Mouse (Mus musculus): ENCODE measurements around the gene Neb. TPM values are rescaled to one million over a fixed set of nuclear protein-coding genes. Genes with fewer than 3 reads are reported as not detected.
A peak's percentile ranks its signal among the peaks of the same experiment; 100 is the strongest.

Gene Neb
- polyA plus RNA-seq, 1 experiment: 0.07 TPM

GRCm38 (mm10) chr2:52378848-52379261 is 581 bp upstream of the Neb start:
- peaks cover 4% of the 10 kb centered on the region; the same call in 1 of the 2 replicates for H3K9me3 ChIP-seq
- TF ChIP-seq GATA1 (IDR thresholded peaks at IDR 0.05; ENCODE audit: borderline replicate concordance, low read length) (no peak), FLI1 (IDR thresholded peaks at IDR 0.05; ENCODE audit: low read length) (no peak)
- no peaks in the 10 kb centered on the region for H3K36me3 ChIP-seq (replicated peaks; ENCODE audit: low read length)
- peaks cover 11% of the 10 kb centered on the region for H3K4me1 ChIP-seq
- peaks cover 12% of the 10 kb centered on the region for H3K27me3 ChIP-seq (replicated peaks)
- H3K4me3 ChIP-seq (replicated peaks): peak overlapping the region; percentile 82

- H3K9me3 ChIP-seq: peaks cover 4% of the 10 kb centered on the region; the same call in 1 of the 2 replicates
- H3K4me3 ChIP-seq (replicated peaks): peak overlapping the region; percentile 82
- H3K36me3 ChIP-seq (replicated peaks; ENCODE audit: low read length): no peaks in the 10 kb centered on the region
- TF ChIP-seq GATA1 (IDR thresholded peaks at IDR 0.05; ENCODE audit: borderline replicate concordance, low read length) (no peak), FLI1 (IDR thresholded peaks at IDR 0.05; ENCODE audit: low read length) (no peak)
- peaks cover 16% of the 10 kb centered on the region for H3K4me1 ChIP-seq
- H3K27me3 ChIP-seq (replicated peaks): peaks cover 12% of the 10 kb centered on the region
Measured at GRCm38 (mm10) chr2:52377706-52378447, 397 bp downstream of the Neb start.

DNA sequence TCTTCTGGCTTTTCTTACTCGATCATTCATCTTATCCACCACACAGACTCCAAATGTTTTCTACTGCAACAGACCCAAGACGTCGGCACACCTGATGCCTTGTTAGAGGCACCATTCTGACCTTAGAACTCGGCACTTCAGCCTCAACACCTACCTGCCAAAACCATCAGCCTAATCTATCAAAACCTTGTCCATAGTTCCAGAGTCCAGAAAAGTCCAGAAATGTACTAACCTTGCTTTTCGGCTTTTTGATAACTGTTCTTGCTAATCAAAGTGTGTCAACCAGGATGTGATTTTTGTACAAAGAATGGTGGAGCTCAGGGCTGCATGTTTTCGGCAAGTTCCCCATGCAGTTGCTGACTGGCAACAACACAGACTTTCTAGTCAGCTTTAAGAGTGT is 3.6 kb downstream of the Neb start:
- Histone ChIP-seq H3K4me3 (replicated peaks) (no peak overlapping the region), H3K9me3 (peaks cover 4% of the 10 kb centered on the region; the same call in 1 of the 2 replicates), H3K27me3 (replicated peaks) (peaks cover 20% of the 10 kb centered on the region), H3K4me1 (peaks cover 27% of the 10 kb centered on the region), H3K36me3 (replicated peaks; ENCODE audit: low read length) (no peaks in the 10 kb centered on the region)
- no peak for TF ChIP-seq FLI1 (IDR thresholded peaks at IDR 0.05; ENCODE audit: low read length)
- no peak for TF ChIP-seq GATA1 (IDR thresholded peaks at IDR 0.05; ENCODE audit: borderline replicate concordance, low read length)

- H3K4me3 ChIP-seq (replicated peaks): no peak overlapping the region
- peaks cover 27% of the 10 kb centered on the region for H3K27me3 ChIP-seq (replicated peaks)
- H3K36me3 ChIP-seq (replicated peaks; ENCODE audit: low read length): no peaks in the 10 kb centered on the region
- H3K9me3 ChIP-seq: no peaks in the 10 kb centered on the region
- TF ChIP-seq GATA1 (IDR thresholded peaks at IDR 0.05; ENCODE audit: borderline replicate concordance, low read length): no peak
- no peak for TF ChIP-seq FLI1 (IDR thresholded peaks at IDR 0.05; ENCODE audit: low read length)
- H3K4me1 ChIP-seq: peaks cover 22% of the 10 kb centered on the region
Measured at GRCm38 (mm10) chr2:52372480-52372879, 5.8 kb downstream of the Neb start.

- Histone ChIP-seq H3K36me3 (replicated peaks; ENCODE audit: low read length) (no peaks in the 10 kb centered on the region), H3K27me3 (replicated peaks) (peaks cover 31% of the 10 kb centered on the region), H3K4me1 (peaks cover 22% of the 10 kb centered on the region), H3K9me3 (no peaks in the 10 kb centered on the region), H3K4me3 (replicated peaks) (peak overlapping the region; percentile 42)
- no peak for TF ChIP-seq GATA1 (IDR thresholded peaks at IDR 0.05; ENCODE audit: borderline replicate concordance, low read length)
- TF ChIP-seq FLI1 (IDR thresholded peaks at IDR 0.05; ENCODE audit: low read length): no peak
Measured at GRCm38 (mm10) chr2:52372080-52372479, 6.2 kb downstream of the Neb start.

DNA sequence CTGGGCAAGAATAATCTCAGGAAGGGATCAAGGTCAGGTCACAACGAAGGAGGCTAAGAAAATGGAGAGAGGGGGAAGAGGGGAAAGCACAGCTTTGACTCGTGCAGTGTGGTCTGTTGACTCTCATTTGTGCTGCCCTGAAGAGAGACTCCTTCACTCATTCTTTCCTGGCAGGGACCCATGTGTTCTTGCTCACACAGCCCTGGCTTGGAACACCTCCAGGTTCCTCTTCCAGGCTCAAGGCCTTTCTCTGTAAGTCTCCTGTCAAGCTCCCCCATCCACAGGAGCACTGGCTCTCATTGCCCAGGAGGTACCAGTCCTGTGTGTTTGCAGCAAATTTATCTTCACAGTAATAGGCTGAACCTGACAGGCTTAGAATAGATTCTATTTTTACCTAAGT is 7.2 kb downstream of the Neb start:
- H3K4me3 ChIP-seq (replicated peaks): no peak overlapping the region
- TF ChIP-seq FLI1 (IDR thresholded peaks at IDR 0.05; ENCODE audit: low read length) (no peak), GATA1 (IDR thresholded peaks at IDR 0.05; ENCODE audit: borderline replicate concordance, low read length) (no peak)
- no peaks in the 10 kb centered on the region for H3K36me3 ChIP-seq (replicated peaks; ENCODE audit: low read length)
- H3K27me3 ChIP-seq (replicated peaks): peaks cover 38% of the 10 kb centered on the region
- H3K9me3 ChIP-seq: no peaks in the 10 kb centered on the region
- H3K4me1 ChIP-seq: peaks cover 22% of the 10 kb centered on the region

GRCm38 (mm10) chr2:52369622-52370021 is 8.7 kb downstream of the Neb start:
- H3K36me3 ChIP-seq (replicated peaks; ENCODE audit: low read length): no peaks in the 10 kb centered on the region
- TF ChIP-seq FLI1 (IDR thresholded peaks at IDR 0.05; ENCODE audit: low read length): no peak
- TF ChIP-seq GATA1 (IDR thresholded peaks at IDR 0.05; ENCODE audit: borderline replicate concordance, low read length): no peak
- peaks cover 41% of the 10 kb centered on the region for H3K27me3 ChIP-seq (replicated peaks)
- H3K4me1 ChIP-seq: peaks cover 19% of the 10 kb centered on the region
- no peaks in the 10 kb centered on the region for H3K9me3 ChIP-seq
- no peak overlapping the region for H3K4me3 ChIP-seq (replicated peaks)

GRCm38 (mm10) chr2:52367665-52368064 is 10.6 kb downstream of the Neb start:
- TF ChIP-seq FLI1 (IDR thresholded peaks at IDR 0.05; ENCODE audit: low read length): no peak
- TF ChIP-seq GATA1 (IDR thresholded peaks at IDR 0.05; ENCODE audit: borderline replicate concordance, low read length): no peak
- Histone ChIP-seq H3K4me1 (peaks cover 11% of the 10 kb centered on the region), H3K27me3 (replicated peaks) (peaks cover 50% of the 10 kb centered on the region), H3K4me3 (replicated peaks) (peak overlapping the region; percentile 8), H3K36me3 (replicated peaks; ENCODE audit: low read length) (no peaks in the 10 kb centered on the region), H3K9me3 (no peaks in the 10 kb centered on the region)

GRCm38 (mm10) chr2:52367248-52367647 is 11.0 kb downstream of the Neb start:
- Histone ChIP-seq H3K27me3 (replicated peaks) (peaks cover 51% of the 10 kb centered on the region), H3K36me3 (replicated peaks; ENCODE audit: low read length) (no peaks in the 10 kb centered on the region), H3K4me1 (peaks cover 7% of the 10 kb centered on the region), H3K9me3 (no peaks in the 10 kb centered on the region), H3K4me3 (replicated peaks) (no peak overlapping the region)
- no peak for TF ChIP-seq FLI1 (IDR thresholded peaks at IDR 0.05; ENCODE audit: low read length)
- no peak for TF ChIP-seq GATA1 (IDR thresholded peaks at IDR 0.05; ENCODE audit: borderline replicate concordance, low read length)

GRCm38 (mm10) chr2:52361086-52361485 is 17.2 kb downstream of the Neb start:
- Histone ChIP-seq H3K9me3 (no peaks in the 10 kb centered on the region), H3K36me3 (replicated peaks; ENCODE audit: low read length) (no peaks in the 10 kb centered on the region), H3K27me3 (replicated peaks) (peaks cover 31% of the 10 kb centered on the region), H3K4me1 (peaks cover 6% of the 10 kb centered on the region; the same call in 1 of the 2 replicates), H3K4me3 (replicated peaks) (no peak overlapping the region)
- TF ChIP-seq GATA1 (IDR thresholded peaks at IDR 0.05; ENCODE audit: borderline replicate concordance, low read length): no peak

All from megakaryocyte, embryonic 14.5 days (primary cell).